Mouse (Mus musculus) Patski (cell line): ENCODE measurements around the gene Actr6. TPM values are rescaled to one million over a fixed set of nuclear protein-coding genes. Genes with fewer than 3 reads are reported as not detected.

ENCODE experiments used
- ATAC-seq: fragments of 100-300 bp; one replicate; pipeline ENCODE4 v1.8.0; 2021
- CTCF ChIA-PET: fragments of 350-600 bp; sonication (Branson Sonifier 250); formaldehyde crosslinking; loops from one replicate; lab custom pipeline; 2022; ENCODE audit warnings: inconsistent platforms; lab: Charles Lee
- POLR2A ChIA-PET: fragments of 350-600 bp; sonication (Branson Sonifier 250); formaldehyde crosslinking; loops from one replicate; lab custom pipeline; 2022; ENCODE audit warnings: antibody characterized with exemption, inconsistent platforms; lab: Charles Lee
- DNase-seq: peaks from one replicate; pipeline ENCODE4 v3.0.0-alpha.2; 2011; ENCODE audit warnings: low read depth, low spot score
- H3K27me3 ChIP-seq: fragments of 371-371 bp; one replicate; pipeline ENCODE4 v1.5.1; 2021
- CTCF ChIP-seq: fragments of 100-300 bp; IDR thresholded peaks from one replicate; pipeline ENCODE4 v1.5.1; 2021
- in situ Hi-C: fragments of 300-500 bp; cut with MboI; formaldehyde crosslinking; loops from 3 replicates; pipeline ENCODE4 v1.11.1; 2018; ENCODE audit warnings: low pct_unique_long_range_greater_than_20kb, mixed read lengths
- polyA plus RNA-seq: library from polyadenylated mRNA; unstranded; gene quantifications from one replicate; pipeline ENCODE4 v1.2.3, GENCODE M21; 2021

Actr6 gene
- polyA plus RNA-seq, 1 experiment from 2014 or later = 16.8 TPM

GRCm38 (mm10) chr10:89751069-89751468 lies 19.0 kb upstream of the Actr6 start:
- CTCF ChIA-PET = interaction anchor here (3.0 kb wide), 1 partner anchor 18 kb away, joined by 13 read pairs; no protein-coding TSS in a partner anchor
- no peak for TF ChIP-seq CTCF
- in situ Hi-C loops = no loop called here
- ATAC-seq = no peak
- POLR2A ChIA-PET = interaction anchor here (0.7 kb wide), 1 partner anchor 13 kb away, joined by 3 read pairs; no protein-coding TSS in a partner anchor
- no peak for DNase-seq
- H3K27me3 ChIP-seq = no peaks in the 10 kb centered on the region

GRCm38 (mm10) chr10:89748619-89749018 lies 16.5 kb upstream of the Actr6 start:
- TF ChIP-seq CTCF = no peak
- in situ Hi-C loops = loop anchor here (25.0 kb wide), 1 partner anchor 289 kb away; no protein-coding TSS in a partner anchor
- ATAC-seq (no peak), DNase-seq (no peak)
- no peaks in the 10 kb centered on the region for H3K27me3 ChIP-seq
- ChIA-PET POLR2A (no interaction called here), CTCF (interaction anchor here (1.2 to 3.0 kb wide), 2 partner anchors 8 to 21 kb away, joined by 3 to 13 read pairs; no protein-coding TSS in a partner anchor)

GRCm38 (mm10) chr10:89747911-89748310 lies 15.8 kb upstream of the Actr6 start:
- CTCF ChIA-PET = no interaction called here
- no peak for TF ChIP-seq CTCF
- DNase-seq (no peak), ATAC-seq (no peak)
- POLR2A ChIA-PET = no interaction called here
- in situ Hi-C loops = loop anchor here (25.0 kb wide), 1 partner anchor 289 kb away; no protein-coding TSS in a partner anchor
- no peaks in the 10 kb centered on the region for H3K27me3 ChIP-seq

GRCm38 (mm10) chr10:89747221-89747905 lies 15.3 kb upstream of the Actr6 start:
- no peak for TF ChIP-seq CTCF
- CTCF ChIA-PET = no interaction called here
- in situ Hi-C loops = loop anchor here (25.0 kb wide), 1 partner anchor 290 kb away; no protein-coding TSS in a partner anchor
- no peak for DNase-seq
- ATAC-seq = no peak
- no peaks in the 10 kb centered on the region for H3K27me3 ChIP-seq
- POLR2A ChIA-PET = no interaction called here

- ATAC-seq = no peak
- POLR2A ChIA-PET = no interaction called here
- CTCF ChIA-PET = no interaction called here
- no peaks in the 10 kb centered on the region for H3K27me3 ChIP-seq
- no peak for DNase-seq
- no peak for TF ChIP-seq CTCF
- in situ Hi-C loops = loop anchor here (25.0 kb wide), 1 partner anchor 291 kb away; no protein-coding TSS in a partner anchor
Observed at GRCm38 (mm10) chr10:89746581-89746980, 14.5 kb upstream of the Actr6 start.

GRCm38 (mm10) chr10:89745666-89746020 lies 13.5 kb upstream of the Actr6 start:
- ChIA-PET POLR2A (no interaction called here), CTCF (no interaction called here)
- H3K27me3 ChIP-seq = peaks cover 3% of the 10 kb centered on the region
- DNase-seq (no peak), ATAC-seq (peak; percentile 44)
- no peak for TF ChIP-seq CTCF
- in situ Hi-C loops = loop anchor here (25.0 kb wide), 1 partner anchor 292 kb away; no protein-coding TSS in a partner anchor

GRCm38 (mm10) chr10:89744871-89745665 lies 13.0 kb upstream of the Actr6 start, which contains the start of gene Uhrf1bp1l:
Gene Uhrf1bp1l (plus strand): TSS chr10:89744991.
- POLR2A ChIA-PET = interaction anchor here (0.5 to 1.7 kb wide), 3 partner anchors 10 to 54 kb away, joined by 3 to 4 read pairs (median 3); no protein-coding TSS in a partner anchor
- peak; percentile 96 for ATAC-seq
- peak; percentile 57 for TF ChIP-seq CTCF
- DNase-seq = no peak
- peaks cover 3% of the 10 kb centered on the region for H3K27me3 ChIP-seq
- in situ Hi-C loops = loop anchor here (25.0 kb wide), 1 partner anchor 292 kb away; no protein-coding TSS in a partner anchor
- CTCF ChIA-PET = interaction anchor here (1.2 to 1.5 kb wide), 2 partner anchors 18 to 42 kb away, joined by 4 read pairs; no protein-coding TSS in a partner anchor

- no peak for TF ChIP-seq CTCF
- in situ Hi-C loops = loop anchor here (25.0 kb wide), 1 partner anchor 293 kb away; no protein-coding TSS in a partner anchor
- H3K27me3 ChIP-seq = peaks cover 3% of the 10 kb centered on the region
- DNase-seq (no peak), ATAC-seq (no peak)
- CTCF ChIA-PET = interaction anchor here (1.2 to 1.5 kb wide), 2 partner anchors 18 to 41 kb away, joined by 4 read pairs; no protein-coding TSS in a partner anchor
- POLR2A ChIA-PET = interaction anchor here (0.5 to 1.7 kb wide), 4 partner anchors 10 to 53 kb away, joined by 3 to 5 read pairs (median 4); no protein-coding TSS in a partner anchor
Observed at GRCm38 (mm10) chr10:89744341-89744740, 12.2 kb upstream of the Actr6 start.

- CTCF ChIA-PET = no interaction called here
- ATAC-seq (no peak), DNase-seq (no peak)
- in situ Hi-C loops = loop anchor here (25.0 kb wide), 1 partner anchor 294 kb away; no protein-coding TSS in a partner anchor
- no peak for TF ChIP-seq CTCF
- H3K27me3 ChIP-seq = peaks cover 3% of the 10 kb centered on the region
- POLR2A ChIA-PET = interaction anchor here (1.7 kb wide), 1 partner anchor 9 kb away, joined by 4 read pairs; no protein-coding TSS in a partner anchor
Observed at GRCm38 (mm10) chr10:89743266-89743665, 11.2 kb upstream of the Actr6 start.

- TF ChIP-seq CTCF = no peak
- in situ Hi-C loops = loop anchor here (25.0 kb wide), 1 partner anchor 296 kb away; no protein-coding TSS in a partner anchor
- ChIA-PET CTCF (interaction anchor here (0.7 to 1.0 kb wide), 3 partner anchors 9 to 14 kb away, joined by 3 to 4 read pairs (median 3); partner anchors contain the start of gene Actr6), POLR2A (interaction anchor here (0.7 kb wide), 1 partner anchor 40 kb away, joined by 3 read pairs; no protein-coding TSS in a partner anchor)
- no peak for ATAC-seq
- DNase-seq = no peak
- H3K27me3 ChIP-seq = peaks cover 3% of the 10 kb centered on the region
Observed at GRCm38 (mm10) chr10:89740995-89741394, 8.9 kb upstream of the Actr6 start.
